Mouse (Mus musculus): Measurements from ENCODE around the gene Sdc1. TPM values are rescaled to one million over a fixed set of nuclear protein-coding genes. Genes with fewer than 3 reads are reported as not detected.
A peak's percentile ranks its signal among the peaks of the same experiment; 100 is the strongest.

Gene Sdc1
- total RNA-seq, 2 experiments from 2014 or later = 3.1 to 4.1 TPM

DNA sequence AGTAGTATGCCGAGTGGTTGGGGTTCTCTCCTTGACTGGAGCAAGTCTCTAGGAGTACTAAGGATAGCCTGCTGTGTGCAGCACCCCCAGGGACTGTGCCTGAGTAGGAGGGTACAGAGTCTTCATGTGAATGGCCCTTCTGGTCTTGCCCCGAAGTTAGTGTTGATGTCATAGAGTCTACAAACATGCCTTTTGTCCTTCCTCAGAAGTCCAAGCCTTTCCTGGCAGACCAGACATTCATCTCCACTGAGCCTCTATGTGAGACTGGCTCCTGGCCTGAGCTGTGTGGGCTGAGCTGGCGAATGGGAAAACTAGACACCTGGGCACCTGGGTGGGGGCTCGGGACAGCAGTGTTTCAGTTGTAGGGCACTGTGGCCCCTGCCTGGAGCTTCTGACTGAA is 8.7 kb downstream of the Sdc1 start:
- peak in 1 of 2 experiments; percentile 24 for DNase-seq (ENCODE audit: extremely low spot score in 1 of 2, low spot score in 2 of 2)
- intact Hi-C loops (cut with DNase I) = no loop called here

GRCm38 (mm10) chr12:8781121-8781520 is 10.0 kb downstream of the Sdc1 start:
- intact Hi-C loops (cut with DNase I) = no loop called here
- DNase-seq (ENCODE audit: extremely low spot score in 1 of 2, low spot score in 2 of 2) = no peak

- DNase-seq (ENCODE audit: extremely low spot score in 1 of 2, low spot score in 2 of 2) = peak in 1 of 2 experiments; percentile 53
These were observed 10.7 kb downstream of the Sdc1 start for GRCm38 (mm10) chr12:8781681-8782378.

GRCm38 (mm10) chr12:8782565-8782964 is 11.4 kb downstream of the Sdc1 start:
- DNase-seq (ENCODE audit: extremely low spot score in 1 of 2, low spot score in 2 of 2) = no peak
- intact Hi-C loops (cut with DNase I) = no loop called here

More at GRCm38 (mm10) chr12:8781681-8782378, 10.7 kb downstream of the Sdc1 start:
- intact Hi-C loops (cut with DNase I) = no loop called here

- no peak for DNase-seq (ENCODE audit: extremely low spot score in 1 of 2, low spot score in 2 of 2)
- intact Hi-C loops (cut with DNase I) = no loop called here
These were observed 13.1 kb downstream of the Sdc1 start for GRCm38 (mm10) chr12:8784189-8784588.

GRCm38 (mm10) chr12:8786476-8786875 is 15.4 kb downstream of the Sdc1 start:
- intact Hi-C loops (cut with DNase I) = no loop called here
- DNase-seq (ENCODE audit: extremely low spot score in 1 of 2, low spot score in 2 of 2) = no peak

- intact Hi-C loops (cut with DNase I) = no loop called here
- DNase-seq (ENCODE audit: extremely low spot score in 1 of 2, low spot score in 2 of 2) = no peak
These were observed 16.0 kb downstream of the Sdc1 start for GRCm38 (mm10) chr12:8786984-8787730.

DNA sequence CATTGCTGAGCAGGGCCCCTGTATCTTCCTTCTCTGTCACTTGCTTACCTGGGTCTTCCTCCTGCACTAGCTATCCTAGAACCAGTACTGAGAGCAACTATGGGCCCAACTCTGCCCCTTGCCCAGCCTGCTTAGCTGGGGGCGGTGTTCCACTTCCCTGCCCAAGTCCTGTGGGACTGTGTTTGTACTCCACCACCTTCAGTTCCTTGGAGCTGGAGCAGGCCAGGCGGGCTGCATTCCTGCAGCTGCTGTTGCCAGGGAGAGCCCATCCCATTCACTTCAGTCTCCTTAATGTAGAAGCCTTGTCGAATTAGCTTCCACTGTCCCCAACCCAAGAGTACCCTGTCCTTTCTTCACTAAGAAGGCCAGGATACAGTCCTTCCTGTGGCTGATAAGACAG is 17.3 kb downstream of the Sdc1 start:
- intact Hi-C loops (cut with DNase I) = no loop called here
- no peak for DNase-seq (ENCODE audit: extremely low spot score in 1 of 2, low spot score in 2 of 2)

DNA sequence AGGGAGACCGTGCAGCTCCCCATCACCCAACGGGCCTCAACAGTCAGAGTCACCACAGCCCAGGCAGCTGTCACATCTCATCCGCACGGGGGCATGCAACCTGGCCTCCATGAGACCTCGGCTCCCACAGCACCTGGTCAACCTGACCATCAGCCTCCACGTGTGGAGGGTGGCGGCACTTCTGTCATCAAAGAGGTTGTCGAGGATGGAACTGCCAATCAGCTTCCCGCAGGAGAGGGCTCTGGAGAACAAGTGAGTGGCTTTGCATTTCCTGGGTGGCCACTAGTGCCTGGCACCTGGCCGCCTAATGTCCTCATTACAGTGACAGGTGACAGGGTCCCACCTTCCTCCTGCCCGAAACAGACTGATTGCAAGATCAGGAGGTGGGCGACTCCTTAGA is 19.5 kb downstream of the Sdc1 start:
- intact Hi-C loops (cut with DNase I) = no loop called here
- DNase-seq (ENCODE audit: extremely low spot score in 1 of 2, low spot score in 2 of 2) = no peak

DNA sequence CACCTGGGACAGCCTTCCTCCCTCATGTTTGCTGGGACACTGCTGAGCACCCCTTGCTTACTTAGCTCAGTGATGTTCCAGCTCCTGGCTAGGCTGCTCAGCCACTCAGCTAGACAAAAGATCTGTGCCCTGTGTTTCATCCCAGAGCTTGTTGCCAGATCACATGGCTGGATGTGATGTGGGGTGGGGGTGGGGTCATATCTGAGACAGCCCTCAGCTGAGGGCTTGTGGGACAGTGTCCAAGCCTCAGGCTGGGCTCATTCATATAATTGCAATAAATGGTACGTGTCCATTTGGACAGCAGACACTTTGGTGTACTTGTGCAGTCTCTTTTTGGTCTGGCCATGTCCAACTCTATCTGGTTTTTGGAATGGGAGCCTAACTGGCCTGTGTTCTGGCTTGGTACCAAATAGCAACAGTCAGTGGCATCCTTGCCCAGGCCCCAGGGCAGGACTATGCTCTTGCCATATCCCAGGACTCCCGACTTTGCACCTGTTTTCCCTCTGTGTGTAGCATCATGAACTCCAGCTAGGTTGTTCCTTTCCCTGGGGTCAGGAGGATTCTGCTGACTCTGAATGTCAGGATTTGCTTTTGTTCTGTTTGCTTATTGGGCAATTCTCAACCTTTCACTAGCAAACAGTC is 22.4 kb downstream of the Sdc1 start:
- intact Hi-C loops (cut with DNase I) = no loop called here
- no peak for DNase-seq (ENCODE audit: extremely low spot score in 1 of 2, low spot score in 2 of 2)

GRCm38 (mm10) chr12:8797936-8798335 is 26.8 kb downstream of the Sdc1 start:
- intact Hi-C loops (cut with DNase I) = no loop called here
- DNase-seq (ENCODE audit: extremely low spot score in 1 of 2, low spot score in 2 of 2) = no peak

DNA sequence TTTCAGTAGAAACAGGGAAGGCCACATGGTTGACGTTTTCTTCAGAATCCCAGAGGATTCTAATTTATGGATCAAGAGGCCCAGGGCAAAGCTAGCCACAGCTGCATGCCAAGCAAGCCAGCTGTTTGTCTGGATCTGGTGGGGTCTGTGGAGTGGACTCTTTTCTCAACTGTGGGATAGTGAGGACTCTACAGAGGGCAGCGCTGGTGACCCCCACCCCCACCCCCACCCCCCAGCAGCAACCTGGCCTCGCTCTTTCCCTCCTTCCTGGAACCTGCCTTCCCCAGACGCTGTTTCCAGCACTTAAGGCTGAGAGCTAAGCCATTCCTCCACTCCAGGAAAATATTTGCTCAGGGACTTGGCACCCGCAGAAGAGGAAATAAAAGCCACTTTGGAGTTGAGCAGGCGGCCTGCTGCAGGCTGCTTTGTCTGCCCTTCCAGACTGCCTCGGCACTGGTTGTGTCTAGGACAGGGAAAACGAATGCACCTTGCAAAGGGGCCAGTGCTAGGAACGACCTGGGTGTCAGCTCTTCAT is 27.4 kb downstream of the Sdc1 start:
- intact Hi-C loops (cut with DNase I) = no loop called here

DNA sequence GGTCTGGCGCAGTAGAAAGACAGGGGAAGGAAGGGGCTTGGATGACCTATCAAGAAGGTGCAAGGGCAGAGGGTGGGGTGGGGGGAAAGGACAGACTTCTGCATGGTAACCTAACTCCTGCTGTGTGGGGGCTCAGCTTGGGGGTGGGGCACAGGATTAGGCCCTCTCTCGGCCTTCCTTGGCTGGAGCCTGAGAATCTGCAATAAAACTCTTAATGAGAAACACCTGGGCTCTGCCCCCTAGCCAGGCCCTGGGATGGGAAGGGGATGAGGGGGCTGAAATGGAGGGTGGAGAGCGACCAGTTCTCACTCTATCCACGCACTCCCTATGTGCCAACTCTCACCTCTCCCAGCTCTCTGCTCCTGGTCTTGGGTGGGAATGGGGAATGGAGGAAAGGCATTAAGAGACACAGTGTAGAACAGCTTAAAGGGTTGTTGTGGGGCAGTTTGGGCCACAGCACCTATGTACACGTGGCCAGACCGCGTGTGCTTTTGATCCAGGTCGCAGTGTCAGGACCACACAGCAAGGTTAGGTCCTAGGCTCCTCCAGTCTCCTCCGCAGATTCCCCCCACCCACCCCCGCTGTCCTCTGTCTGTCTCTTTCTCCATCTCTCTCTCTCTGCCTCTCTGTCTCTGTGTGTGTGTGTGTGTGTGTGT is 32.4 kb downstream of the Sdc1 start:
- DNase-seq (ENCODE audit: extremely low spot score in 1 of 2, low spot score in 2 of 2) = no peak
- intact Hi-C loops (cut with DNase I) = no loop called here

More for the DNA sequence above, 27.4 kb downstream of the Sdc1 start:
- DNase-seq (ENCODE audit: extremely low spot score in 1 of 2, low spot score in 2 of 2) = no peak

GRCm38 (mm10) chr12:8804077-8804456 is 32.9 kb downstream of the Sdc1 start:
- intact Hi-C loops (cut with DNase I) = no loop called here
- DNase-seq (ENCODE audit: extremely low spot score in 1 of 2, low spot score in 2 of 2) = no peak

- intact Hi-C loops (cut with DNase I) = no loop called here
- no peak for DNase-seq (ENCODE audit: extremely low spot score in 1 of 2, low spot score in 2 of 2)
These were observed 34.0 kb downstream of the Sdc1 start for GRCm38 (mm10) chr12:8804934-8805722.

- intact Hi-C loops (cut with DNase I) = no loop called here
- no peak for DNase-seq (ENCODE audit: extremely low spot score in 1 of 2, low spot score in 2 of 2)
These were observed 38.0 kb downstream of the Sdc1 start for GRCm38 (mm10) chr12:8809086-8809485.

- intact Hi-C loops (cut with DNase I) = no loop called here
- no peak for DNase-seq (ENCODE audit: extremely low spot score in 1 of 2, low spot score in 2 of 2)
These were observed 38.5 kb downstream of the Sdc1 start for GRCm38 (mm10) chr12:8809626-8810025.

- intact Hi-C loops (cut with DNase I) = no loop called here
These were observed 39.8 kb downstream of the Sdc1 start for GRCm38 (mm10) chr12:8810966-8811365.

More at GRCm38 (mm10) chr12:8810966-8811365, 39.8 kb downstream of the Sdc1 start:
- DNase-seq (ENCODE audit: extremely low spot score in 1 of 2, low spot score in 2 of 2) = no peak
